Mouse (Mus musculus) MN1 (cell line): ENCODE results near the gene Gm6763.
"Not testable (repeated sequence)": the region's sequence is repeated elsewhere in the genome, so short reads cannot be mapped to it uniquely, and the experiment has no call there.

Experiments
- DNase-seq: peaks from one replicate; pipeline ENCODE4 v3.0.0-alpha.2; 2016; ENCODE audit warnings: low spot score

Gene Gm6763

GRCm38 (mm10) chr10:104151197-104151596 lies at the start of gene Gm6763:
Gm6763 (plus strand) TSS chr10:104151497.
- not testable (repeated sequence) for DNase-seq

- no peak for DNase-seq
Measured at GRCm38 (mm10) chr10:104110044-104110443, 41.3 kb upstream of the Gm6763 start.

- no peak for DNase-seq
Measured at GRCm38 (mm10) chr10:104118312-104118711, 33.0 kb upstream of the Gm6763 start.

GRCm38 (mm10) chr10:104142687-104143086 lies 8.6 kb upstream of the Gm6763 start, which contains the start of gene Gm21293:
Gm21293 (plus strand) TSS chr10:104142987.
- not testable (repeated sequence) for DNase-seq

GRCm38 (mm10) chr10:104159706-104160105 lies 8.4 kb downstream of the Gm6763 start, which contains the start of gene Gm8764:
Gm8764 (plus strand) TSS chr10:104160006.
- DNase-seq: not testable (repeated sequence)

GRCm38 (mm10) chr10:104168215-104168614 lies 16.9 kb downstream of the Gm6763 start, which contains the start of gene Gm21304:
Gm21304 (plus strand) TSS chr10:104168515.
- not testable (repeated sequence) for DNase-seq

GRCm38 (mm10) chr10:104176724-104177123 lies 25.4 kb downstream of the Gm6763 start, which contains the start of gene Gm21312:
Gm21312 (plus strand) TSS chr10:104177024.
- not testable (repeated sequence) for DNase-seq

GRCm38 (mm10) chr10:104185233-104185632 lies 33.9 kb downstream of the Gm6763 start, which contains the start of gene Gm20765:
Gm20765 (plus strand) TSS chr10:104185533.
- not testable (repeated sequence) for DNase-seq

- not testable (repeated sequence) for DNase-seq
Measured at GRCm38 (mm10) chr10:104193742-104194141, 42.4 kb downstream of the Gm6763 start, which contains the start of gene Gm4340. Gm4340 (plus strand) TSS chr10:104194042.
